Mouse (Mus musculus): ENCODE measurements around the gene Gm45062. TPM values are rescaled to one million over a fixed set of nuclear protein-coding genes. Genes with fewer than 3 reads are reported as not detected.

Gene Gm45062
- polyA plus RNA-seq, 1 experiment, result 5.8 TPM

DNA sequence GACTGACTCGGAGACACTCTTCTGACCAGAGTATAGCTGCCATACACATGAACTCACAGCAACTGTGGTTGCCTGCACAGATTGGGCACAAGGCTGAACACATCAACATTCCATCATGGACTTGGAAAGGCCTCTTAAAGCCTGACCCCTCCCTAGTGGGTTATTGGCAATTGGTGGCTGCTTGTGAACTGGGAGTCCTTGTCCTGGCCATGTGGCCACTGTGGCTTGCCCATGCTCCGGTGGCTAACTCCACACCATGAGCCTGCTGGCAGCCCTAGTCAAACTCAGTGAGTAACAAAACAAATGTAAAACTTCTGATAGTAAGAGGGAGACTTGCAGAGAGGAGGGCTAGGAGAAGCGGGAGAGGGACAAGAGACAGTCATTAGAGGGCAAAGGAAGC is 212.9 kb downstream of the Gm45062 start:
- H3K27ac ChIP-seq (ENCODE audit: insufficient read depth, low read length), result no peak overlapping the region
- no peak overlapping the region for H3K9ac ChIP-seq (ENCODE audit: low read depth, poor library complexity, severe bottlenecking)
- no peaks in the 10 kb centered on the region for H3K4me1 ChIP-seq (ENCODE audit: control insufficient read depth, insufficient read depth, low read length)
- TF ChIP-seq CTCF (IDR thresholded peaks at IDR 0.05; ENCODE audit: low read depth, low read length), result no peak
- TF ChIP-seq EP300 (IDR thresholded peaks at IDR 0.05; ENCODE audit: insufficient read depth, low read depth, low read length), result no peak
- TF ChIP-seq POLR2A (IDR thresholded peaks at IDR 0.05; ENCODE audit: insufficient read depth, low read length), result no peak
- no peak overlapping the region for H3K4me3 ChIP-seq (ENCODE audit: low read depth, low read length)
- H3K27me3 ChIP-seq (ENCODE audit: control insufficient read depth, insufficient read depth, low read length, poor library complexity, severe bottlenecking), result no peaks in the 10 kb centered on the region
- no peaks in the 10 kb centered on the region for H3K36me3 ChIP-seq (ENCODE audit: control insufficient read depth, insufficient read depth, low read length, poor library complexity, severe bottlenecking)
- no peaks in the 10 kb centered on the region for H3K9me3 ChIP-seq (replicated peaks; ENCODE audit: control insufficient read depth, insufficient read depth, low read length, poor library complexity, severe bottlenecking)

DNA sequence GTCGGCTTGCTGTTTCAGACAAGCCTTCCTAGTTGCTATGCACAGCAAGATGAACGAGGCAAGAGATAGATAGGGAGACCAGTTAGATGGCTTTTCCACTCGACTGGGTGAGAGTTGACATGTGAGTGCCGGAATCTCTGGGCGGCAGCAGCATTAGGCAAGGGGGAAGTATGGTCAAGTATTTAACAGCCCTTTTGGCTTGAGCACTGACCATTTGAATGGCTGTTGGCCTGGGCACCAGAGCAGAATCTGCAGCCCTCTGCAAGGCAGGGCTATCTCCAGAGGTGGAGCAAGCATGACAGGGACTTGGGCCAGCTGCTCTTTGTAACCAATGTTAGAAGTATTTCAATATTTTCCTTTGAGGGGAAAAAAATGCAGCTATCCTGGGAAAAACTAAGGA is 213.7 kb downstream of the Gm45062 start:
- H3K27me3 ChIP-seq (ENCODE audit: control insufficient read depth, insufficient read depth, low read length, poor library complexity, severe bottlenecking), result no peaks in the 10 kb centered on the region
- no peaks in the 10 kb centered on the region for H3K36me3 ChIP-seq (ENCODE audit: control insufficient read depth, insufficient read depth, low read length, poor library complexity, severe bottlenecking)
- H3K4me1 ChIP-seq (ENCODE audit: control insufficient read depth, insufficient read depth, low read length), result no peaks in the 10 kb centered on the region
- no peak overlapping the region for H3K4me3 ChIP-seq (ENCODE audit: low read depth, low read length)
- no peak overlapping the region for H3K9ac ChIP-seq (ENCODE audit: low read depth, poor library complexity, severe bottlenecking)
- TF ChIP-seq EP300 (IDR thresholded peaks at IDR 0.05; ENCODE audit: insufficient read depth, low read depth, low read length), result no peak
- TF ChIP-seq CTCF (IDR thresholded peaks at IDR 0.05; ENCODE audit: low read depth, low read length), result no peak
- no peak for TF ChIP-seq POLR2A (IDR thresholded peaks at IDR 0.05; ENCODE audit: insufficient read depth, low read length)
- no peak overlapping the region for H3K27ac ChIP-seq (ENCODE audit: insufficient read depth, low read length)
- no peaks in the 10 kb centered on the region for H3K9me3 ChIP-seq (replicated peaks; ENCODE audit: control insufficient read depth, insufficient read depth, low read length, poor library complexity, severe bottlenecking)

DNA sequence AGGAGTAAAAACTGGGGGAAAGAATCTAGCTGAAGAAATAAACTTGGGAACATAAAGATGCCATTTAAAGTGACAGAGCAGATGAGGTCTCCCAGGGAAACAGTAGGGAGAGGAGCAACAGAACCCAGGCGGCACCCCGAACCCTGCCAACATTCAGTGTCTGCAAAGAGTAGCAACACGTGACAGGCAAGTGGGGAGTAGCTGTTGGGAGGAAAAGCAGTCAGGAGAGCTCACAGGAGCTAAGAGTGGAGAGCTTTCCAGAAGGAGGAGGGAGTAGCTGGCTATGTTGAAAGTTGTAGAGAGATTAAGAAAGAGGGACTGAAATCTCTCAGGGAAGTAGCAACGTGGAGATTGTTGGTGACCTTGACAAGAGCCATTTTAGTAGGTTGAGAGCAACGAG is 214.2 kb downstream of the Gm45062 start:
- Histone ChIP-seq H3K4me1 (ENCODE audit: control insufficient read depth, insufficient read depth, low read length) (no peaks in the 10 kb centered on the region), H3K4me3 (ENCODE audit: low read depth, low read length) (no peak overlapping the region), H3K27me3 (ENCODE audit: control insufficient read depth, insufficient read depth, low read length, poor library complexity, severe bottlenecking) (no peaks in the 10 kb centered on the region), H3K27ac (ENCODE audit: insufficient read depth, low read length) (no peak overlapping the region), H3K9ac (ENCODE audit: low read depth, poor library complexity, severe bottlenecking) (no peak overlapping the region), H3K9me3 (replicated peaks; ENCODE audit: control insufficient read depth, insufficient read depth, low read length, poor library complexity, severe bottlenecking) (no peaks in the 10 kb centered on the region), H3K36me3 (ENCODE audit: control insufficient read depth, insufficient read depth, low read length, poor library complexity, severe bottlenecking) (no peaks in the 10 kb centered on the region)
- TF ChIP-seq EP300 (IDR thresholded peaks at IDR 0.05; ENCODE audit: insufficient read depth, low read depth, low read length) (no peak), CTCF (IDR thresholded peaks at IDR 0.05; ENCODE audit: low read depth, low read length) (no peak), POLR2A (IDR thresholded peaks at IDR 0.05; ENCODE audit: insufficient read depth, low read length) (no peak)

DNA sequence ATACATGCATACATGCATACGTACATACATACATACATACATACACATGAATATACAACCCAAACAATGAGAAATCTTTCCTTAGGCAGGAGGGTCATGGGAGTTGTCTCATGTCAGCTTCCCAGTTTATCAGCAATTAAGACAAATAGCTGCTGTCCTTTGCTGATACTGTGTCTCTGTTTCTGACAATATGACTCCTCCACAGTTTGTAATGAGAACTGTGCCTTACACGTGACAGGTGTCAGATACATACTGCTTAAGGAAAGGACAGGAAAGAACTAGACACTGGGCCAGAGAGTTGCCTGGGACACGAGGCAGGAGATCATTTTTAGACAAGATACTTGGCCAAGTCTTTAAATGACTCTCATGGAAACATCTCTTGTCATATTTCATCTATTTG is 215.1 kb downstream of the Gm45062 start:
- H3K9me3 ChIP-seq (replicated peaks; ENCODE audit: control insufficient read depth, insufficient read depth, low read length, poor library complexity, severe bottlenecking), result no peaks in the 10 kb centered on the region

DNA sequence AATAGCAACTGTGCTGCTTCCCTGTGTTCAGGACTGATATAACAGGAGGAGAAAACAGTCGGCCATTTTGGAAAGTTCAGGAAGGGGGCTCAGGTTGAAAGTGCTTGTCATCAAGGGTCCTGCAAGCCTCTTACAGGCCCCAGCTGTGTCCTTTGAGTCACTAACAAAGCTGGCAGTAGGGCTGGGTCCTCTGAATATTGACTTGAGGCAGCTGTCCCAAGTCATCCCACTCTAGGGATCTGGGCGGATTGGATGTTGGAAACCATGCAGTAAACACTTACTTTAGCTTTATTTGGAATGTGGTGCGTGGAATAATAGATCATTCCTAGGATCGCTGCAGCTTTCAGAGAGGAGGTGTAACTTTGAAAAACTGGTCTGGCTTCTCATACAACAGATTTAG is 215.6 kb downstream of the Gm45062 start:
- H3K4me3 ChIP-seq (ENCODE audit: low read depth, low read length), result no peak overlapping the region

More for the DNA sequence above, 215.1 kb downstream of the Gm45062 start:
- Histone ChIP-seq H3K36me3 (ENCODE audit: control insufficient read depth, insufficient read depth, low read length, poor library complexity, severe bottlenecking) (no peaks in the 10 kb centered on the region), H3K9ac (ENCODE audit: low read depth, poor library complexity, severe bottlenecking) (no peak overlapping the region), H3K27ac (ENCODE audit: insufficient read depth, low read length) (no peak overlapping the region), H3K4me3 (ENCODE audit: low read depth, low read length) (no peak overlapping the region), H3K27me3 (ENCODE audit: control insufficient read depth, insufficient read depth, low read length, poor library complexity, severe bottlenecking) (no peaks in the 10 kb centered on the region), H3K4me1 (ENCODE audit: control insufficient read depth, insufficient read depth, low read length) (no peaks in the 10 kb centered on the region)
- TF ChIP-seq POLR2A (IDR thresholded peaks at IDR 0.05; ENCODE audit: insufficient read depth, low read length) (no peak), CTCF (IDR thresholded peaks at IDR 0.05; ENCODE audit: low read depth, low read length) (no peak), EP300 (IDR thresholded peaks at IDR 0.05; ENCODE audit: insufficient read depth, low read depth, low read length) (no peak)

DNA sequence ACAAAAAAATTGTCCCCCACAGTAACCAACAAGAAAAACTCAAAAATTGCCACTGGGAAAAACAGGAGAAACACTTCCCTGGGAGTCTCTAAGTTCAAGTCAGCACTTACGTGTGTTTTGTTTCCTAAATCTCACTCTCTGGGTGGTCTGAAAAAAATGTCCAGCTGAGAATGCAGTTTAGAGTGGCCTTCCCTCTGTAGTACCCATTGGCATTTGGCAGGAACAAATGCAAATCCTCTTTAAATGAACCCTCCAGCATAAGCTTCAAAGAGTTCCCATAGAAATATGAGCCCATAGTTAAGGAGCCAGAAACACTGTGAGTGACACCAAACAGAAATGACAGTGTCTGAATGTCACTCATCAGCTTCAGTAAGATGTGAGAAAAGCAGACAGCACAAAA is 219.9 kb downstream of the Gm45062 start:
- no peaks in the 10 kb centered on the region for H3K36me3 ChIP-seq (ENCODE audit: control insufficient read depth, insufficient read depth, low read length, poor library complexity, severe bottlenecking)
- no peaks in the 10 kb centered on the region for H3K9me3 ChIP-seq (replicated peaks; ENCODE audit: control insufficient read depth, insufficient read depth, low read length, poor library complexity, severe bottlenecking)
- no peak for TF ChIP-seq EP300 (IDR thresholded peaks at IDR 0.05; ENCODE audit: insufficient read depth, low read depth, low read length)
- TF ChIP-seq POLR2A (IDR thresholded peaks at IDR 0.05; ENCODE audit: insufficient read depth, low read length), result no peak
- TF ChIP-seq CTCF (IDR thresholded peaks at IDR 0.05; ENCODE audit: low read depth, low read length), result no peak
- no peaks in the 10 kb centered on the region for H3K4me1 ChIP-seq (ENCODE audit: control insufficient read depth, insufficient read depth, low read length)
- no peak overlapping the region for H3K27ac ChIP-seq (ENCODE audit: insufficient read depth, low read length)
- H3K27me3 ChIP-seq (ENCODE audit: control insufficient read depth, insufficient read depth, low read length, poor library complexity, severe bottlenecking), result no peaks in the 10 kb centered on the region
- no peak overlapping the region for H3K4me3 ChIP-seq (ENCODE audit: low read depth, low read length)
- no peak overlapping the region for H3K9ac ChIP-seq (ENCODE audit: low read depth, poor library complexity, severe bottlenecking)

More for the DNA sequence above, 215.6 kb downstream of the Gm45062 start:
- Histone ChIP-seq H3K9ac (ENCODE audit: low read depth, poor library complexity, severe bottlenecking) (no peak overlapping the region), H3K36me3 (ENCODE audit: control insufficient read depth, insufficient read depth, low read length, poor library complexity, severe bottlenecking) (no peaks in the 10 kb centered on the region), H3K27me3 (ENCODE audit: control insufficient read depth, insufficient read depth, low read length, poor library complexity, severe bottlenecking) (no peaks in the 10 kb centered on the region), H3K27ac (ENCODE audit: insufficient read depth, low read length) (no peak overlapping the region), H3K9me3 (replicated peaks; ENCODE audit: control insufficient read depth, insufficient read depth, low read length, poor library complexity, severe bottlenecking) (no peaks in the 10 kb centered on the region), H3K4me1 (ENCODE audit: control insufficient read depth, insufficient read depth, low read length) (no peaks in the 10 kb centered on the region)
- TF ChIP-seq EP300 (IDR thresholded peaks at IDR 0.05; ENCODE audit: insufficient read depth, low read depth, low read length) (no peak), CTCF (IDR thresholded peaks at IDR 0.05; ENCODE audit: low read depth, low read length) (no peak), POLR2A (IDR thresholded peaks at IDR 0.05; ENCODE audit: insufficient read depth, low read length) (no peak)

All from ES-Bruce4 (cell line).